Mouse (Mus musculus) common myeloid progenitor, adult 5-6 weeks (primary cell): Measurements from ENCODE around the gene Bfsp2. TPM values are rescaled to one million over a fixed set of nuclear protein-coding genes. Genes with fewer than 3 reads are reported as not detected.

Experiments
- ATAC-seq: replicated peaks from 2 replicates; pipeline ENCODE4 v1.8.0; 2016; ENCODE audit warnings: low read depth, mild to moderate bottlenecking, moderate TSS enrichment, inconsistent platforms; ENCODE audit not compliant: poor library complexity, severe bottlenecking
- total RNA-seq: library from RNA; stranded (forward); fragments of 200-1000, 187-1606 nt; gene quantifications from 2 replicates; pipeline ENCODE4 v1.2.3, GENCODE M21; 2017

Gene Bfsp2
- total RNA-seq, 1 experiment from 2014 or later, result 2.4 TPM

DNA sequence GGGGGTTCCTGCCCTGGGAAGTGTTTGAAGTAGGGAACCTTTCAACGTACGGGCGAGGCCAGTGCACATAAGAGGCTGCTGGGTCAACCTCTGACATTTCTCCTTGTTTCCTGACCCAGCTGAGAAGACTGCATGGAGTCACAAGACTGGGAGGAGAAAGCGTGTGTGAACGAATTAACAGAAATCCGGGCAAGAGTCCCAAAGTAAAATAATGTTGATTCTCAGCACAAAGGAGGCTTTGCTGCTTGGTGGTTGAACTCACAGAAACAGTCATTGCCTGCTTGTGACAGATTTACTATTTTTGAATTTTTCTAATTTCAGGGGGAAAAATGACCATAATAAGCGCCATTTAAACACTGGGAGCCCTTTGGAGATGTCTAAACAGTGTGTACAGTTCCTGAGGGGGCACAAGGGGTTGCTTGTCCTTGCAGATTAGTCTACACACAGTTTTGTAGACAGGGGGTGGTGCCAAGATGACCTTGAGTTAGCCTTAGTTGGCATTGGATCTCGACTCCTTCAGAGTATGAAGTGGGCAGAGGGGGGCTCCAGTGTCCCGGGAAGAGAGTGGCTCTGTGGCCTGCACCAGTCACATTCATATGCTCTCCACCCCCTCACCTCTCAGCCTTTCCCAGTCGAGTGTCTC is 93.1 kb downstream of the Bfsp2 start:
- ATAC-seq, result no peak

DNA sequence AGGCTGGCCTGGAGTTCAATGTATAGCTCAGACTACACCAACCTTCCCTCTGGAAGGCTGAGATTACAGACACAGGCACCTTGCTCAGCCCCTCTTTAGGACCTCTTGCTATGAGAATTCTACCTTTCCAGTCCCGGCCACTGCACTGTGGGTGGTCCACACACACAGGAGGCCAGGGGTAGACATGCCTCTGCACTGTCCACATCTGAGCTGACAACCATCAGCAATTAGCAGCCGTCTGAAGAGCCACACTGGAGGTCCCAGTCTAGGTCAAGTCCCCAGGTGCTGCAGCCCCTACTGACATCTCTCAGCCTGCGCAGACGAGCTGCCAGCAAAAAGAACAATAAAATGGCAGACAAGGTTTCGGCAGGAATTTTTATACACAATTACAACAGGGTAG is 93.6 kb downstream of the Bfsp2 start:
- ATAC-seq, result no peak

DNA sequence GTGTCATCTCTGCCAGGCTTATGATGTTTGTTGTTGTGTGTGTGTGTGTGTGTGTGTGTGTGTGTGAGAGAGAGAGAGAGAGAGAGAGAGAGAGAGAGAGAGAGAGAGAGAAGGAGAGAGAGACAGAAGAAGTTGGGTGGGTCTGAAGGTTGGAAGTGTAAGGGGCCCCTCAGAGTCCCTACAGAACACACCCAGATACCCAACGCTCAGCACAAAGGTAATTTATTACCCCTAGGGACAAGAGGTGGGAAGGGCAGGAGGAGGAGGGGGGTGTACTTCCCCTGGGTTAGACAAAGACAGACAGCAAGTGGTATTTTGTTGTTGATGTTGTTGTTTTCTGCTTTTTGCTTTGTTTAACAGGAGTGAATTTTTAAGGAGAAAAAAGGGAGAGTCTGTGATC is 94.6 kb downstream of the Bfsp2 start:
- ATAC-seq, result no peak

DNA sequence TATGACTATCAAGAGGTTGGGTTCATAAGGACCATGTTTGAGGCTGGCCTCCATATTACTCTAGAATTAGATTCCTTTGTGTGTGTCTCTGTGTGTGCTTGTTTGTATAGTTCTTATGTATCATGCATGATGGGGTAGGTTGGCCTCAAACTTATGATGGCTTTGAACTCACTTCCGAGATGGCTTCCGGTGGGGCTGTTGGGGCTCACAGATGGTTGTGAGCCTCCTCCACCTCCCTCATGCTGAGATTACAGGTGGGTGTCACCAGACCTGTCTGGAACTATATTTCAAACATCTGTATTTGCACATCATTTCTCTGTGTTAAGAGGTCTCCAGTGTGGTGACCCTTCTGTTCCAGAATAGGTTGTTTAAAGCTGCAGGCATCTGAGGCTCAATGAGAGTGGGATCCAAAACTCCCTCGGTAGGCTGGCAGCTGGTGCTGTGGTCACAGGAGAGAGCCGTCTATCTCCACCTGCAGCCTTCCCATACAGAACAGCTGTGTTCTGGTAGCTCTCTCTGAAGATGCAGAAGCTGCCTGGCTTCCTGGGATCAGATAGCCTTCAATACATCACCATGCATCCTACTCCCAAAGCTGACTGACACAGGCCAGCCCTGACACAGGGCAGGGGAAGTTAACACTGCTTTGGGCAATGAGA is 96.0 kb downstream of the Bfsp2 start:
- ATAC-seq, result no peak

DNA sequence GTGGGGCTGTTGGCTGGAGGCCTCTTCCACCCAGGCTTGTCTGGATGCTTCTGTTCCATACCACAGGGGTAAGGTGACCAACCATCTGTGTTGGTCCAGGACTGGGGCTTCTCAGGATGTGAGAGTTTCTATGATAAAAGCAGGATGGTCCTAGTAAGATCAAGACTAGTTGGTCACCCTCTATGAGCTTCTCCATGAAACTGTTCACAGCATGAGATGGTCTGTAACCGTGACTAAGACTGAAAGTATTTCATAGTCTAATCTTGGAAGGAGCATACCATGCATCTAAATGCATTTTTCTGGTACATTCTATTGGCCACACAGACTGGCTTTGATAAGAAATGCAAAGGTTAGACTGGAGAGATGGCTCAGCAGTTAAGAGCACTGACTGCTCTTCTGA is 96.6 kb downstream of the Bfsp2 start:
- no peak for ATAC-seq

DNA sequence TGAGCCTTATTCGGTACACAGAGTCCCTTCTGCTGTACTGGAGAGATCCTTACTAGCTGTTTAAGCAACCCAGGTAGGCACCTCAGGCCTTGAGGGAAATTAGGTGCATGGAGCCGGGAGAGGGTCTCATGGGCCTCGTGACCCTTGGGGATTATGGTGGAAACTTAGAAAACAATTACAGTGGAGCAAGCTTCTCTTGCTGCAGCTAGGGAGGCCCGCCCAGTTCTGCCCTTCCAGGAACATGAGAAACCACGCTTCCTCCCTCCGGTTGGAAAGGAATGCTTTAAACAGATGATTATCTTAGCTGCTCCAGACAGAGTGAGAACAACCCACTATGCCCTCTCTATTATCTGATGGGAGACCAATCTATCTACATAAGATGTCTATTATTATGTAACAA is 97.2 kb downstream of the Bfsp2 start:
- no peak for ATAC-seq

DNA sequence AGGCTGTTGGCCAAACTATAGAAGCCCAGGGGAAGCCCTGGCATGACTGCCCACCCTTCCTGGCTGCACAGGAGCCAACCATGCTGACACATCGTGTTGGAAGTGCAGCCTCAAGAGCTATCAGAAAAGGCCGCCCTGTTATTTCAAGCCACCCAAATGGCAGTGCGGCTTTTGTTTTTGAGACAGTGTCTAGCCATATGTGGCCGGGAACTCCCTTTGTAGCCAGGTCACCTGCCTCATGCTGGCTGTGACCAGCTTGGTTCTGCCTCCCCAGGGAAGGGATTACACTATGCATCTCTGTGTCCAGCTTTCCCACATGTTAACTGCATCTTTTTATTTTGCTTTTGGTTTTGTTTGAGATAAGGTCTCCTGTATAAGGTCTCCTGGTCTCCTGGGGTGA is 99.7 kb downstream of the Bfsp2 start:
- no peak for ATAC-seq

DNA sequence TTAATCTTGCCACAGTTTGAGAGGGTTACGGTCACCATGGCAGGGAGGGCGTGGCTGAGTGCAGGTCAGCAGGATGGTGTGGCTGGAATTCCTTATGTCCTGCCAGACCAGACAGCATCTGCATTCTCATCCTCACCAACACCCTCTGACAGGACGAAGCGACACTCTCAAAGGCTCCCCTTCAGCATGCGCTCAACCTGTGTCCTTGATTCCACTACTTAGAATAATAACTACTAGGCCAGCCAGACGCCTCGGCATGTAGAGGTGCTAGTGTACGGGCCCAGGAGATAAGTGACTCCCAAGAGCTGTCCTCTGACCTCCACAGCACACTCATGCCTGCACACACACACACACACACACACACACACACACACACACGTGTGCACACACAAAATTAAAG is 101.0 kb downstream of the Bfsp2 start:
- ATAC-seq, result no peak

DNA sequence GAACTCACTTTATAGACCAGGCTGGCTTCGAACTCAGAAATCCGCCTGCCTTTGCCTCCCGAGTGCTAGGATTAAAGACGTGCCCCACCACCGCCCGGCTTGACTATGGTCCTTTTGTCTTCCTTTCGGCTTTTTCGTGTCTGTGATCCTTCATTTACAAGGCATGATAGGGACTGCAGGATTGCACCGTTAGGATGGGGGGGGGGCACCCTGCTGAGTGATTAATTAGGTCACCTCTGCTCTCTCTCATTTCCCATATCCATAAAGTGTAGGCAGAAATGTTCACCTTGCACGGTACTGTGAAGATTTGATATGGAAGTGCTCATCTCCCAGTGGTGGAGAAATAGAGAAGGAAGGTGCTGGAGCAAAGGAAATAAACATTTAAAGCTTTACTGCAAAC is 101.5 kb downstream of the Bfsp2 start:
- ATAC-seq, result no peak

DNA sequence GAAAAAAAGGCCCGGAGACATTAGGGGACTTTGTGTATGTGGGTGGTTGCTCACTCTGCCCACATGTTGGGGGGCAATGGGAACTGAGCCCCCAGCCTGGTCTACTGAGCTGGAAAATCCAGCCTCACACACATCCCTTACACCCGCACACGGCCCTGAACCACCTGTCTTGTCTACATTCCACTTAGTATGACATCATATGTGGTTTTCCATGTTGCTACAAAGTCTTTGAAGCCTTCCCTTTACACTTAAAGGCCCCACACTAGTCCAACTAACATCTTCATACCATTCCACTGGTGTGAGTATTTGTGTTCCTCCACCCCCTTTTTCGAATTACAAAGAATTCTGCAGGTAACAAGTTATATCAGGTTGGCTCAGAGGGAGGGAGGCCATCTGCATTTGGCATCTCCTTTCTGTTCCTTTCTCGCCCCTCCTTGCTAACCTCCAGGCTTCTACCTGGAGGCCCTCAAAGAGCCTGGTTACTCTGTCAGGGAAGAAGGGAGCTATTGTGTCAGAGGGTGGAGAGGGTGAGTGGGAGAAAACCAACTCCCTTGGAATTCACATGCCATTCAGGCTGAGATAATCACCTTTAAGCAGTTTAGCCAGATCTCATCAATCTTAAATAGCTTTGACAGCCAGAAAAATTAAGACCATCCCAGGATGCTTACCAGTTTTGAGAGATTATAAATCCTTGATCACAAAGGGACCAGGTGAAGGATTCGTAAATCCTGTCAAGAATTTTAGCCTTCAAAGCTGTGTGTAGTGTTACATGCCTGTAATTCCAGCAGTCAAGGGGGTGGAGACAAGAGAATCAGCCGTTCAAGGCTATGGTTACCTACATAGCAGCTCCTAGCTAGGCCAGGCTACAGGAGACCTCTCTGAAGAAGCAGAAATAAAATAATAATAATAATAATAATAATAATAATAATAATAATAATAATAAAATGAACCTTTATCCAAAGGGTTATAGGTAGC is 103.6 kb downstream of the Bfsp2 start:
- ATAC-seq, result no peak

Other genes with a start within 250 kb of the Bfsp2 start
- 51.4 and 79.9 TPM in 2 replicates for gene Trf, start 250.0 kb downstream of the Bfsp2 start, total RNA-seq
- 3.7 and 4.2 TPM in 2 replicates for gene 1300017J02Rik, start 175.3 kb downstream of the Bfsp2 start, total RNA-seq
- gene Topbp1, start 175.2 kb downstream of the Bfsp2 start, total RNA-seq, result 193 and 242 TPM in 2 replicates
- gene Cdv3, start 114.6 kb downstream of the Bfsp2 start, total RNA-seq, result 165 and 181 TPM in 2 replicates